Mouse (Mus musculus): ENCODE measurements around the gene Gm42421. TPM values are rescaled to one million over a fixed set of nuclear protein-coding genes. Genes with fewer than 3 reads are reported as not detected.

The Gm42421 gene
- polyA plus RNA-seq, 1 experiment from 2014 or later, result 2.4 TPM

- H3K4me1 ChIP-seq (replicated peaks), result no peaks in the 10 kb centered on the region
- H3K4me3 ChIP-seq, result no peak overlapping the region
- no peak overlapping the region for H3K27ac ChIP-seq
- H3K9ac ChIP-seq, result no peak overlapping the region
- H3K36me3 ChIP-seq, result peaks cover 67% of the 10 kb centered on the region
- 47% methylated on average over 5 of the region's 5 CpGs for WGBS
- ATAC-seq (ENCODE audit: low FRiP score), result no peak
- no peaks in the 10 kb centered on the region for H3K9me3 ChIP-seq
- H3K4me2 ChIP-seq, result no peak overlapping the region
- no peaks in the 10 kb centered on the region for H3K27me3 ChIP-seq
Measured at GRCm38 (mm10) chr5:143917418-143917817, 10.6 kb upstream of the Gm42421 start.

GRCm38 (mm10) chr5:143918120-143918519 lies 9.9 kb upstream of the Gm42421 start:
- Histone ChIP-seq H3K4me1 (replicated peaks) (no peaks in the 10 kb centered on the region), H3K9me3 (no peaks in the 10 kb centered on the region), H3K27ac (no peak overlapping the region), H3K9ac (no peak overlapping the region), H3K4me2 (no peak overlapping the region), H3K36me3 (peaks cover 73% of the 10 kb centered on the region), H3K27me3 (no peaks in the 10 kb centered on the region), H3K4me3 (no peak overlapping the region)
- ATAC-seq (ENCODE audit: low FRiP score), result no peak
- 98% methylated on average over 3 of the region's 3 CpGs for WGBS

GRCm38 (mm10) chr5:143924781-143925452 lies 3.1 kb upstream of the Gm42421 start:
- Histone ChIP-seq H3K4me2 (no peak overlapping the region), H3K27me3 (no peaks in the 10 kb centered on the region), H3K4me3 (no peak overlapping the region), H3K27ac (no peak overlapping the region), H3K4me1 (replicated peaks) (no peaks in the 10 kb centered on the region), H3K9ac (no peak overlapping the region), H3K36me3 (peaks cover 85% of the 10 kb centered on the region), H3K9me3 (no peaks in the 10 kb centered on the region)
- ATAC-seq (ENCODE audit: low FRiP score), result no peak
- 90% methylated on average over 6 of the region's 6 CpGs for WGBS

GRCm38 (mm10) chr5:143929291-143929690 lies 1.3 kb downstream of the Gm42421 start:
- WGBS, result 94% methylated on average over 4 of the region's 4 CpGs
- Histone ChIP-seq H3K27ac (no peak overlapping the region), H3K9me3 (no peaks in the 10 kb centered on the region), H3K9ac (no peak overlapping the region), H3K4me2 (no peak overlapping the region), H3K4me3 (no peak overlapping the region), H3K27me3 (no peaks in the 10 kb centered on the region), H3K4me1 (replicated peaks) (peaks cover 4% of the 10 kb centered on the region; the same call in 1 of the 2 replicates), H3K36me3 (peaks cover 75% of the 10 kb centered on the region)
- ATAC-seq (ENCODE audit: low FRiP score), result no peak

- no peak for ATAC-seq (ENCODE audit: low FRiP score)
Measured at GRCm38 (mm10) chr5:143930656-143931055, 2.7 kb downstream of the Gm42421 start.

GRCm38 (mm10) chr5:143931863-143932580 lies 4.0 kb downstream of the Gm42421 start:
- Histone ChIP-seq H3K4me1 (replicated peaks) (peaks cover 4% of the 10 kb centered on the region; the same call in 1 of the 2 replicates), H3K9me3 (no peaks in the 10 kb centered on the region), H3K36me3 (peaks cover 49% of the 10 kb centered on the region), H3K4me2 (no peak overlapping the region), H3K27ac (no peak overlapping the region), H3K9ac (no peak overlapping the region), H3K27me3 (no peaks in the 10 kb centered on the region), H3K4me3 (no peak overlapping the region)
- ATAC-seq (ENCODE audit: low FRiP score), result no peak
- 88% methylated on average over 6 of the region's 6 CpGs for WGBS

More at GRCm38 (mm10) chr5:143930656-143931055, 2.7 kb downstream of the Gm42421 start:
- peaks cover 4% of the 10 kb centered on the region; the same call in 1 of the 2 replicates for H3K4me1 ChIP-seq (replicated peaks)
- H3K27me3 ChIP-seq, result no peaks in the 10 kb centered on the region
- H3K9me3 ChIP-seq, result no peaks in the 10 kb centered on the region
- H3K27ac ChIP-seq, result no peak overlapping the region
- peaks cover 62% of the 10 kb centered on the region for H3K36me3 ChIP-seq
- WGBS, result 96% methylated on average over 12 of the region's 12 CpGs
- H3K9ac ChIP-seq, result no peak overlapping the region
- no peak overlapping the region for H3K4me2 ChIP-seq
- no peak overlapping the region for H3K4me3 ChIP-seq

GRCm38 (mm10) chr5:143932831-143933230 lies 4.9 kb downstream of the Gm42421 start, which contains the start of gene Rsph10b:
TSS of gene Rsph10b (plus strand) at chr5:143933035.
- H3K9me3 ChIP-seq, result no peaks in the 10 kb centered on the region
- H3K27ac ChIP-seq, result no peak within 1 kb of the TSS
- H3K27me3 ChIP-seq, result no peaks in the 10 kb centered on the region
- WGBS, result 15% methylated on average over 8 of the region's 8 CpGs
- no peak for ATAC-seq (ENCODE audit: low FRiP score)
- no peak within 1 kb of the TSS for H3K9ac ChIP-seq
- 0 out of 2 replicates have a peak within 1 kb of the TSS, but pooled peaks have one; percentile 22 for H3K4me2 ChIP-seq
- H3K36me3 ChIP-seq, result peaks cover 46% of the 10 kb centered on the region
- H3K4me3 ChIP-seq, result 0 out of 2 replicates have a peak within 1 kb of the TSS, but pooled peaks have one; percentile 6
- H3K4me1 ChIP-seq (replicated peaks), result peaks cover 4% of the 10 kb centered on the region; the same call in 1 of the 2 replicates

GRCm38 (mm10) chr5:143933414-143933813 lies 5.4 kb downstream of the Gm42421 start:
- no peak for ATAC-seq (ENCODE audit: low FRiP score)
- no peak overlapping the region for H3K9ac ChIP-seq
- no peak overlapping the region for H3K4me2 ChIP-seq
- H3K4me3 ChIP-seq, result no peak overlapping the region
- WGBS, result 83% methylated on average over 11 of the region's 11 CpGs
- H3K27me3 ChIP-seq, result no peaks in the 10 kb centered on the region
- no peak overlapping the region for H3K27ac ChIP-seq
- H3K4me1 ChIP-seq (replicated peaks), result peaks cover 4% of the 10 kb centered on the region; the same call in 1 of the 2 replicates
- no peaks in the 10 kb centered on the region for H3K9me3 ChIP-seq
- peaks cover 40% of the 10 kb centered on the region for H3K36me3 ChIP-seq

- H3K27me3 ChIP-seq, result no peaks in the 10 kb centered on the region
- no peaks in the 10 kb centered on the region for H3K9me3 ChIP-seq
- no peak overlapping the region for H3K4me2 ChIP-seq
- H3K27ac ChIP-seq, result no peak overlapping the region
- ATAC-seq (ENCODE audit: low FRiP score), result no peak
- no peak overlapping the region for H3K9ac ChIP-seq
- peaks cover 35% of the 10 kb centered on the region for H3K36me3 ChIP-seq
- no peak overlapping the region for H3K4me3 ChIP-seq
- H3K4me1 ChIP-seq (replicated peaks), result peaks cover 4% of the 10 kb centered on the region; the same call in 1 of the 2 replicates
- WGBS, result 86% methylated on average over 1 of the region's 1 CpGs
Measured at GRCm38 (mm10) chr5:143933875-143934274, 5.9 kb downstream of the Gm42421 start.

GRCm38 (mm10) chr5:143936156-143936555 lies 8.2 kb downstream of the Gm42421 start:
- H3K36me3 ChIP-seq, result peaks cover 13% of the 10 kb centered on the region
- no peak overlapping the region for H3K27ac ChIP-seq
- WGBS, result 90% methylated on average over 9 of the region's 9 CpGs
- H3K4me1 ChIP-seq (replicated peaks), result peaks cover 4% of the 10 kb centered on the region; the same call in 1 of the 2 replicates
- H3K9ac ChIP-seq, result no peak overlapping the region
- no peaks in the 10 kb centered on the region for H3K27me3 ChIP-seq
- ATAC-seq (ENCODE audit: low FRiP score), result no peak
- no peak overlapping the region for H3K4me3 ChIP-seq
- no peak overlapping the region for H3K4me2 ChIP-seq
- no peaks in the 10 kb centered on the region for H3K9me3 ChIP-seq

- Histone ChIP-seq H3K27ac (no peak overlapping the region), H3K9ac (no peak overlapping the region), H3K4me2 (no peak overlapping the region), H3K36me3 (no peaks in the 10 kb centered on the region), H3K9me3 (no peaks in the 10 kb centered on the region), H3K4me3 (no peak overlapping the region), H3K27me3 (no peaks in the 10 kb centered on the region), H3K4me1 (replicated peaks) (no peaks in the 10 kb centered on the region)
- 25% methylated on average over 10 of the region's 10 CpGs for WGBS
- ATAC-seq (ENCODE audit: low FRiP score), result no peak
Measured at GRCm38 (mm10) chr5:143941588-143941987, 13.6 kb downstream of the Gm42421 start.

- no peak overlapping the region for H3K9ac ChIP-seq
- H3K4me2 ChIP-seq, result no peak overlapping the region
- H3K36me3 ChIP-seq, result no peaks in the 10 kb centered on the region
- 93% methylated on average over 14 of the region's 14 CpGs for WGBS
- no peaks in the 10 kb centered on the region for H3K4me1 ChIP-seq (replicated peaks)
- no peak overlapping the region for H3K4me3 ChIP-seq
- ATAC-seq (ENCODE audit: low FRiP score), result no peak
- H3K27ac ChIP-seq, result no peak overlapping the region
- H3K27me3 ChIP-seq, result no peaks in the 10 kb centered on the region
- H3K9me3 ChIP-seq, result no peaks in the 10 kb centered on the region
Measured at GRCm38 (mm10) chr5:143943231-143944125, 15.5 kb downstream of the Gm42421 start.
